Mouse (Mus musculus) lung, adult 2 months (tissue): Measurements from ENCODE around the gene BC052040.

Source experiments
- CTCF ChIP-seq: fragments of 200-500 bp; IDR thresholded peaks from 2 replicates; pipeline ENCODE4 v1.5.1; 2011; ENCODE audit warnings: mild to moderate bottlenecking, low read length, control low read depth; ENCODE audit not compliant: insufficient read depth
- POLR2A ChIP-seq: fragments of 200-500 bp; IDR thresholded peaks from 2 replicates; pipeline ENCODE4 v1.6.1; 2011; ENCODE audit warnings: low read depth, mild to moderate bottlenecking, control low read depth, low read length, borderline replicate concordance; ENCODE audit errors: extremely low read depth

- TF ChIP-seq CTCF (no peak), POLR2A (no peak)
These were observed 154.9 kb downstream of the BC052040 start for GRCm38 (mm10) chr2:115736416-115736815.
